Mouse (Mus musculus) MEL (cell line): ENCODE data around the gene Lrba. TPM values are rescaled to one million over a fixed set of nuclear protein-coding genes. Genes with fewer than 3 reads are reported as not detected.

ENCODE experiments used
- DNase-seq: peaks from one replicate; pipeline ENCODE4 v3.0.0; 2011; ENCODE audit warnings: low read depth, low spot score
- H3K27ac ChIP-seq: 2 replicates; pipeline ENCODE4 v1.5.1; 2012; ENCODE audit warnings: low read depth, mild to moderate bottlenecking, control low read depth, low read length, moderate library complexity; ENCODE audit not compliant: control insufficient read depth
- H3K27me3 ChIP-seq, 2 experiments: fragments of 150-350 bp in 1 of 2; sonication (generic) in 1 of 2; 2 replicates each; pipeline ENCODE4 v1.6.1; 2012; ENCODE audit warnings: low read length in 2 of 2, mild to moderate bottlenecking in 2 of 2, improper control_type of control experiment in 1 of 2, moderate library complexity in 1 of 2; ENCODE audit not compliant: insufficient read depth in 2 of 2, control insufficient read depth in 1 of 2
- H3K36me3 ChIP-seq, 2 experiments: 2 replicates each; pipeline ENCODE4 v1.6.1; 2012 to 2014; ENCODE audit warnings: low read length in 2 of 2, improper control_type of control experiment in 1 of 2, inconsistent platforms in 1 of 2, mild to moderate bottlenecking in 1 of 2; ENCODE audit not compliant: insufficient read depth in 2 of 2, control insufficient read depth in 1 of 2
- H3K4me1 ChIP-seq, 2 experiments: fragments of 150-350 bp in 1 of 2; sonication (generic) in 1 of 2; 2 replicates each; pipeline ENCODE4 v1.6.1; 2012; ENCODE audit warnings: low read length in 2 of 2, improper control_type of control experiment in 1 of 2, mild to moderate bottlenecking in 1 of 2; ENCODE audit not compliant: insufficient read depth in 2 of 2, control insufficient read depth in 1 of 2
- H3K4me3 ChIP-seq, 2 experiments: fragments of 150-350 bp in 1 of 2; sonication (generic) in 1 of 2; 2 replicates each; pipeline ENCODE4 v1.5.1; 2012; ENCODE audit warnings: low read depth in 2 of 2, low read length in 2 of 2, mild to moderate bottlenecking in 2 of 2, moderate library complexity in 2 of 2, control low read depth in 1 of 2, improper control_type of control experiment in 1 of 2; ENCODE audit not compliant: control insufficient read depth in 1 of 2, insufficient read depth in 1 of 2
- H3K79me2 ChIP-seq: 2 replicates; pipeline ENCODE4 v1.6.1; 2012; ENCODE audit warnings: mild to moderate bottlenecking, low read length, moderate library complexity; ENCODE audit not compliant: control insufficient read depth, poor library complexity, insufficient read depth
- H3K9ac ChIP-seq: 2 replicates; pipeline ENCODE4 v1.6.1; 2012; ENCODE audit warnings: low read depth, mild to moderate bottlenecking, control low read depth, low read length, moderate library complexity; ENCODE audit not compliant: control insufficient read depth, poor library complexity, severe bottlenecking
- H3K9me3 ChIP-seq: fragments of 150-350 bp; sonication (generic); replicated peaks from 2 replicates; pipeline ENCODE4 v1.6.1; 2012; ENCODE audit warnings: mild to moderate bottlenecking, low read length, improper control_type of control experiment, moderate library complexity; ENCODE audit not compliant: insufficient read depth
- CTCF ChIP-seq, 3 experiments: IDR thresholded peaks in 2 of 3; conservative IDR thresholded peaks in 1 of 3; 2 replicates each; pipeline ENCODE4 v1.5.1; 2011 to 2012; ENCODE audit warnings: low read length in 3 of 3, low read depth in 2 of 3, mild to moderate bottlenecking in 2 of 3, improper control_type of control experiment in 1 of 3, inconsistent platforms in 1 of 3, mixed read lengths in 1 of 3, moderate library complexity in 1 of 3; ENCODE audit not compliant: control insufficient read depth in 1 of 3, insufficient read depth in 1 of 3, poor library complexity in 1 of 3, severe bottlenecking in 1 of 3
- KAT2A ChIP-seq: conservative IDR thresholded peaks from 2 replicates; pipeline ENCODE4 v1.6.1; 2012; ENCODE audit warnings: low read depth, low read length, improper control_type of control experiment, inconsistent platforms
- MAX ChIP-seq: IDR thresholded peaks from 2 replicates; pipeline ENCODE4 v1.6.1; 2011; ENCODE audit warnings: low read length, improper control_type of control experiment
- MAZ ChIP-seq: IDR thresholded peaks from 2 replicates; pipeline ENCODE4 v1.6.1; 2012; ENCODE audit warnings: low read depth, mild to moderate bottlenecking, inconsistent platforms, low read length, improper control_type of control experiment
- MYB ChIP-seq: IDR thresholded peaks from 2 replicates; pipeline ENCODE4 v1.6.1; 2011; ENCODE audit warnings: mild to moderate bottlenecking, low read depth, low read length, improper control_type of control experiment
- MYC ChIP-seq: IDR thresholded peaks from 2 replicates; pipeline ENCODE4 v1.6.1; 2011; ENCODE audit warnings: low read depth, mild to moderate bottlenecking, low read length, improper control_type of control experiment, moderate library complexity
- POLR2AphosphoS5 ChIP-seq: IDR thresholded peaks from 2 replicates; pipeline ENCODE4 v1.6.1; 2012; ENCODE audit warnings: low read depth, borderline replicate concordance, mild to moderate bottlenecking, inconsistent platforms, low read length, moderate library complexity, mixed read lengths
- RAD21 ChIP-seq: IDR thresholded peaks from 2 replicates; pipeline ENCODE4 v1.6.1; 2011; ENCODE audit warnings: mild to moderate bottlenecking, low read depth, low read length, improper control_type of control experiment
- SMC3 ChIP-seq: IDR thresholded peaks from 2 replicates; pipeline ENCODE4 v1.6.1; 2011; ENCODE audit warnings: low read depth, low read length, improper control_type of control experiment
- TBP ChIP-seq: IDR thresholded peaks from 2 replicates; pipeline ENCODE4 v1.8.0; 2011; ENCODE audit warnings: low read depth, low read length, improper control_type of control experiment
- TCF12 ChIP-seq: IDR thresholded peaks from 2 replicates; pipeline ENCODE4 v1.6.1; 2014; ENCODE audit warnings: low read depth, mild to moderate bottlenecking, inconsistent platforms, low read length, improper control_type of control experiment, moderate library complexity
- ZC3H11A ChIP-seq: IDR thresholded peaks from 2 replicates; pipeline ENCODE4 v1.6.1; 2012; ENCODE audit warnings: low read depth, mild to moderate bottlenecking, inconsistent platforms, low read length, improper control_type of control experiment
- polyA plus RNA-seq, 2 experiments: library from polyadenylated mRNA; stranded (reverse) in 1 of 2; unstranded in 1 of 2; fragments of >175 nt in 1 of 2; fragments of >200 nt in 1 of 2; gene quantifications; 2 replicates each; pipeline versions ENCODE4 v1.2.1 to v1.2.4; 2012; ENCODE audit warnings: low replicate concordance in 2 of 2, low read depth in 1 of 2; ENCODE audit not compliant: insufficient read length in 2 of 2, insufficient read depth in 1 of 2, missing spikeins in 1 of 2
- total RNA-seq: library from RNA; depleted of rRNA; stranded (reverse); fragments of 300-350 nt; gene quantifications from 2 replicates; pipeline ENCODE4 v1.2.3, GENCODE M21; 2012

The Lrba gene
- total and polyA plus RNA-seq, 3 experiments: 10.9 to 17.9 TPM; not detected in 1

DNA sequence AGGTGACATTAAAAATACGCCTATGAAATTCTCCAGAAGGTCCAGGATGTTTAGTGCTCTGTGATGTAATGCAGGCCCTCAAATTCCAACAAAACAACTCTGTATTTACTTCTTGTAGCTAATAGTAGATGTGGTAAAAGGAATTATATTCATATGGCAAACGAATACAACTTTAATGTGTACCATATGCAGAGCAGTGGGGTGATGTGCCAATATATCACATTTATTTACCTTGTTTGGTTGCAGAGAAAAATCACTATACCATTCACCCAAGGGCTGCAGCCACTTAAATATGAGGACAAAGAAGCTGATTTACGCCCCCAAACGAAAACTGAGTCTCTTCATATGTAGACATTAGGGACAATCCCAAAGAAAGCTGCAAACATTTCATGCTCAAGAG is 538.0 kb downstream of the Lrba start:
- no peak overlapping the region for H3K9ac ChIP-seq
- H3K27me3 ChIP-seq: no peaks in the 10 kb centered on the region
- H3K27ac ChIP-seq: no peak overlapping the region
- no peaks in the 10 kb centered on the region for H3K79me2 ChIP-seq
- DNase-seq: no peak
- no peak overlapping the region for H3K4me3 ChIP-seq
- no peak for TF ChIP-seq MYC
- no peak for TF ChIP-seq KAT2A
- TF ChIP-seq MYB: no peak
- H3K4me1 ChIP-seq: no peaks in the 10 kb centered on the region
- H3K36me3 ChIP-seq: no peaks in the 10 kb centered on the region
- H3K9me3 ChIP-seq: no peaks in the 10 kb centered on the region

GRCm38 (mm10) chr3:86768553-86768952 is 544.1 kb downstream of the Lrba start:
- no peaks in the 10 kb centered on the region for H3K9me3 ChIP-seq
- H3K79me2 ChIP-seq: no peaks in the 10 kb centered on the region
- no peak overlapping the region for H3K27ac ChIP-seq
- TF ChIP-seq CTCF (IDR thresholded peaks at IDR 0.05 in 2 of 3, conservative IDR thresholded peaks at IDR 0.05 in 1 of 3; ENCODE audit: control insufficient read depth in 1 of 3, insufficient read depth in 1 of 3, low read depth in 2 of 3, low read length in 3 of 3, poor library complexity in 1 of 3, severe bottlenecking in 1 of 3): no peak
- TF ChIP-seq SMC3: no peak
- TF ChIP-seq MAX: no peak
- TF ChIP-seq RAD21: no peak
- no peak for TF ChIP-seq ZC3H11A
- TF ChIP-seq MAZ: no peak
- H3K36me3 ChIP-seq: no peaks in the 10 kb centered on the region
- no peak overlapping the region for H3K9ac ChIP-seq
- DNase-seq: no peak
- H3K27me3 ChIP-seq: no peaks in the 10 kb centered on the region
- H3K4me1 ChIP-seq: no peaks in the 10 kb centered on the region
- no peak overlapping the region for H3K4me3 ChIP-seq

DNA sequence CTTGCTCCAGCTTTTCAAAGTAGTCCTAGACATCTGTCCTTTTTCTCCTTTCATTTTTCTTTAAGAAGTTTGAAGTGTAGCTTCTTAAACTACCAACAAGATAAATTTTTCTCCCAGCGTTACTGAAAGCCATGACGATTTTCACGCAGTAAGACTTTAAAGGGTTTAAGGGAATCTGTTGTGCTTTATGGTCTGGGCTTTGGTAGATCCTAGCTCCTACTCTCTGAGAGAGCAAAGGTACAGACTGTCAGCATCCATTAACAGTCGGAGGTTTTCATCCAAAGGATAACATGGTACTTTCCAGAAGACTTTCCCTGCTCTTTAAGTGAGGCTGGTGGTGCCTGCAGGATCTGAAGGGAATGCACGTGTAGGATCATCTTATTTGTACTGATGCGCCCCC is 544.5 kb downstream of the Lrba start:
- Histone ChIP-seq H3K9ac (no peak overlapping the region), H3K27ac (no peak overlapping the region), H3K27me3 (no peaks in the 10 kb centered on the region), H3K79me2 (no peaks in the 10 kb centered on the region), H3K36me3 (no peaks in the 10 kb centered on the region), H3K9me3 (no peaks in the 10 kb centered on the region), H3K4me1 (no peaks in the 10 kb centered on the region), H3K4me3 (no peak overlapping the region)
- TF ChIP-seq TBP (no peak), KAT2A (no peak), TCF12 (no peak), POLR2AphosphoS5 (no peak), MYB (no peak)
- DNase-seq: no peak
